Mouse (Mus musculus) adrenal gland, postnatal 25 days (tissue): ENCODE measurements around the gene Ptprk. TPM values are rescaled to one million over a fixed set of nuclear protein-coding genes. Genes with fewer than 3 reads are reported as not detected.
A peak's percentile ranks its signal among the peaks of the same experiment; 100 is the strongest.

ENCODE experiments used
- DNase-seq: peaks from one replicate; pipeline ENCODE4 v3.0.0; 2021; ENCODE audit warnings: mixed read lengths
- total RNA-seq: library from RNA; stranded (reverse); gene quantifications from 2 replicates; pipeline ENCODE4 v1.2.3, GENCODE M21; 2021

Gene Ptprk
- total RNA-seq, 1 experiment from 2014 or later = 22.6 TPM

- no peak for DNase-seq
Observed at GRCm38 (mm10) chr10:28422622-28423021, 348.0 kb downstream of the Ptprk start.

- no peak for DNase-seq
Observed at GRCm38 (mm10) chr10:28425371-28425770, 350.8 kb downstream of the Ptprk start.

- DNase-seq = no peak
Observed at GRCm38 (mm10) chr10:28436084-28436483, 361.5 kb downstream of the Ptprk start.

GRCm38 (mm10) chr10:28449853-28450252 lies 375.2 kb downstream of the Ptprk start:
- DNase-seq = no peak

GRCm38 (mm10) chr10:28450642-28451041 lies 376.0 kb downstream of the Ptprk start:
- no peak for DNase-seq

- no peak for DNase-seq
Observed at GRCm38 (mm10) chr10:28458027-28458426, 383.4 kb downstream of the Ptprk start.

GRCm38 (mm10) chr10:28459963-28460362 lies 385.3 kb downstream of the Ptprk start:
- DNase-seq = no peak

- DNase-seq = no peak
Observed at GRCm38 (mm10) chr10:28463706-28464105, 389.1 kb downstream of the Ptprk start.

- DNase-seq = no peak
Observed at GRCm38 (mm10) chr10:28464766-28465548, 390.3 kb downstream of the Ptprk start.

GRCm38 (mm10) chr10:28485574-28485973 lies 411.0 kb downstream of the Ptprk start:
- DNase-seq = peak; percentile 37

- DNase-seq = no peak
Observed at GRCm38 (mm10) chr10:28491006-28491405, 416.4 kb downstream of the Ptprk start.

- no peak for DNase-seq
Observed at GRCm38 (mm10) chr10:28492206-28492605, 417.6 kb downstream of the Ptprk start.

GRCm38 (mm10) chr10:28492870-28493269 lies 418.2 kb downstream of the Ptprk start:
- no peak for DNase-seq

GRCm38 (mm10) chr10:28493271-28493861 lies 418.7 kb downstream of the Ptprk start:
- no peak for DNase-seq

GRCm38 (mm10) chr10:28497791-28498190 lies 423.2 kb downstream of the Ptprk start:
- DNase-seq = no peak

GRCm38 (mm10) chr10:28498504-28498903 lies 423.9 kb downstream of the Ptprk start:
- no peak for DNase-seq

GRCm38 (mm10) chr10:28513601-28514000 lies 439.0 kb downstream of the Ptprk start:
- no peak for DNase-seq

GRCm38 (mm10) chr10:28516147-28516546 lies 441.5 kb downstream of the Ptprk start:
- no peak for DNase-seq

- no peak for DNase-seq
Observed at GRCm38 (mm10) chr10:28518297-28518696, 443.7 kb downstream of the Ptprk start.

GRCm38 (mm10) chr10:28519861-28520260 lies 445.2 kb downstream of the Ptprk start:
- DNase-seq = no peak

GRCm38 (mm10) chr10:28523992-28524735 lies 449.5 kb downstream of the Ptprk start:
- no peak for DNase-seq

- no peak for DNase-seq
Observed at GRCm38 (mm10) chr10:28540595-28540994, 466.0 kb downstream of the Ptprk start.

- DNase-seq = no peak
Observed at GRCm38 (mm10) chr10:28542754-28543153, 468.1 kb downstream of the Ptprk start.
